Mouse (Mus musculus) cerebellum, adult 9-11 months (tissue): ENCODE results near the gene Gm20838.
"Not testable (repeated sequence)": the region's sequence is repeated elsewhere in the genome, so short reads cannot be mapped to it uniquely, and the experiment has no call there.

Experiments
- DNase-seq: peaks from one replicate; pipeline ENCODE4 v3.0.0; 2022

The Gm20838 gene

DNA sequence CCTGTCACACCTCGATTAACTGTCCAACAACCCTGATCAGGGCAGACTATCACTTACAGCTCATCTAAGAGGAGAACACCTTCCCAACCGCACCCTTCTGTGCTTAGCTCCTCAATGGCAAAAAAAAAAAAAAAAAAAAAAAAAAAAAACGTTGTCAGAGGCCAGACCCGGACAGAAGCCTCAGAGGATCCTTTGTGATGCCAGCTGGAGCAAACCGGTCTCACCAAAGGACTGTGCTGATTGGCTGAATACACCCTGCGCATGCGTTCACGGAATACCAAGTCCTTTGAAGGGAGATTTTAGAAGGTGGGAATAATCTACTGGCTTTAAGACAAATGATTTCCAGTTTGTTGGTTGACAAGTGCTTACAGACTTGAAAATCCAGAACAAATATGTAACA is at the start of gene Gm20838:
Gene Gm20838 (minus strand): TSS at position 101 of the 400 bp plus-strand sequence.
- not testable (repeated sequence) for DNase-seq
